Mouse (Mus musculus) heart, embryonic 15.5 days (tissue): Measurements from ENCODE around the gene Dnah6. TPM values are rescaled to one million over a fixed set of nuclear protein-coding genes. Genes with fewer than 3 reads are reported as not detected.
A peak's percentile ranks its signal among the peaks of the same experiment; 100 is the strongest.

Experiments used
- ATAC-seq: fragments of 200-750 bp; cut with Nextera tagmentation; replicated peaks from 2 replicates; pipeline ENCODE4 v1.8.0; 2017; ENCODE audit warnings: low read depth, moderate TSS enrichment; ENCODE audit not compliant: insufficient number of reproducible peaks, insufficient read depth, low FRiP score
- H3K27ac ChIP-seq: fragments of 300-500 bp; sonication (generic); 2 replicates; pipeline ENCODE4 v1.5.1; 2015; ENCODE audit warnings: mild to moderate bottlenecking, inconsistent platforms
- H3K27me3 ChIP-seq: fragments of 300-500 bp; sonication (generic); 2 replicates; pipeline ENCODE4 v1.6.1; 2015; ENCODE audit warnings: inconsistent platforms
- H3K36me3 ChIP-seq: fragments of 300-500 bp; sonication (generic); 2 replicates; pipeline ENCODE4 v1.6.1; 2015; ENCODE audit warnings: mild to moderate bottlenecking, inconsistent platforms
- H3K4me1 ChIP-seq: fragments of 300-500 bp; sonication (generic); replicated peaks from 2 replicates; pipeline ENCODE4 v1.6.1; 2015; ENCODE audit warnings: inconsistent platforms
- H3K4me2 ChIP-seq: fragments of 300-500 bp; sonication (generic); 2 replicates; pipeline ENCODE4 v1.6.1; 2015; ENCODE audit warnings: inconsistent platforms, mild to moderate bottlenecking, moderate library complexity
- H3K4me3 ChIP-seq: fragments of 300-500 bp; sonication (generic); 2 replicates; pipeline ENCODE4 v1.5.1; 2015; ENCODE audit warnings: mild to moderate bottlenecking, inconsistent platforms
- H3K9ac ChIP-seq: fragments of 300-500 bp; sonication (generic); 2 replicates; pipeline ENCODE4 v1.6.1; 2015; ENCODE audit warnings: mild to moderate bottlenecking, inconsistent platforms
- H3K9me3 ChIP-seq: fragments of 300-500 bp; sonication (generic); replicated peaks from 2 replicates; pipeline ENCODE4 v1.6.1; 2016; ENCODE audit warnings: inconsistent platforms
- WGBS: fragments of 180-500 bp; shearing (Covaris S2); methylation state at CpG from one replicate; pipeline ENCODE4 v1.1.7; 2015; ENCODE audit warnings: mixed read lengths; 5-methylcytosine and 5-hydroxymethylcytosine counted together
- polyA plus RNA-seq: library from polyadenylated mRNA; unstranded; fragments of >200 nt; fragmentation: Nextera tagmentation; extraction: Ambion mirVana; gene quantifications from 2 replicates; pipeline ENCODE4 v1.2.1, GENCODE M21; 2015

Gene Dnah6
- polyA plus RNA-seq, 1 experiment from 2014 or later: 0.11 TPM

- no peak overlapping the region for H3K27ac ChIP-seq
- no peaks in the 10 kb centered on the region for H3K9me3 ChIP-seq
- ATAC-seq: no peak
- WGBS: 34% methylated on average over 10 of the region's 10 CpGs
- no peak overlapping the region for H3K9ac ChIP-seq
- no peak overlapping the region for H3K4me2 ChIP-seq
- H3K4me1 ChIP-seq: peaks cover 6% of the 10 kb centered on the region
- no peak overlapping the region for H3K4me3 ChIP-seq
- H3K27me3 ChIP-seq: no peaks in the 10 kb centered on the region
- H3K36me3 ChIP-seq: no peaks in the 10 kb centered on the region
Observed at GRCm38 (mm10) chr6:73227376-73228158, 6.1 kb upstream of the Dnah6 start.

DNA sequence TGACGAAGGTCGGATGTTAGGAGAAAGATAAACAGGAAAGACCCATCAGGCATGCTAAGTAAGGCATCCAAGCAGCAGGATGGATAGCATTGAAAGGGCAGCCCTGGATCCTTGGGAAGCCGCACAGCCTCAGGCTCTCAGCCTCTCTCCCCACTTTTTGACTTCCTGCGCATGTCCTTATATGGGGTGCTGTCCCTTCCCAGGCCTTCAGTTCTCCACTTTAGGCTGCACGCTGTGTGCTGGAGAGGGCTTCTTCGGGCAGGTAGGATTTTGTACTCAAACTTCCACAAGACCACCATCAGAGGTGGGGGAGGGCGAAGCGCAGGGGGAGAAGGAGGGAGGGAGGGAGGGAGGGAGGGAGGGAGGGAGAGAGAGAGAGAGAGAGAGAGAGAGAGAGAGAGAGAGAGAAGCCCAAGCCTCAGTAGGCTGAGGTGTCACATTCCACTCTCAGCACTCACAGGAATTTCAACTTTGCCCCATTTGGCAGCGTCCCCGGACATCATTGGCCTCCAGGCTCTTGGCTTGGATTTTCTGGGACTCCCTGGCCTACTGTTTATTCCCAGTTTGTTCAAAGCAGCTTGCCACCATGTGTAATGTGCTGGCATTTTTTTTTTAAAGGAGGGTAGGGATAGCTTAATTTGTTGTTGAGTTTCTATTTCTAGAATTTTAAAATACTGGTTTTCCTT lies 1.5 kb upstream of the Dnah6 start:
- Histone ChIP-seq H3K27me3 (no peaks in the 10 kb centered on the region), H3K4me2 (peak overlapping the region; percentile 54), H3K4me3 (peak overlapping the region; percentile 31), H3K27ac (peak overlapping the region; percentile 91), H3K36me3 (no peaks in the 10 kb centered on the region), H3K9ac (no peak overlapping the region), H3K4me1 (peaks cover 14% of the 10 kb centered on the region), H3K9me3 (no peaks in the 10 kb centered on the region)
- peak; percentile 75 for ATAC-seq
- 7% methylated on average over 10 of the region's 10 CpGs for WGBS

DNA sequence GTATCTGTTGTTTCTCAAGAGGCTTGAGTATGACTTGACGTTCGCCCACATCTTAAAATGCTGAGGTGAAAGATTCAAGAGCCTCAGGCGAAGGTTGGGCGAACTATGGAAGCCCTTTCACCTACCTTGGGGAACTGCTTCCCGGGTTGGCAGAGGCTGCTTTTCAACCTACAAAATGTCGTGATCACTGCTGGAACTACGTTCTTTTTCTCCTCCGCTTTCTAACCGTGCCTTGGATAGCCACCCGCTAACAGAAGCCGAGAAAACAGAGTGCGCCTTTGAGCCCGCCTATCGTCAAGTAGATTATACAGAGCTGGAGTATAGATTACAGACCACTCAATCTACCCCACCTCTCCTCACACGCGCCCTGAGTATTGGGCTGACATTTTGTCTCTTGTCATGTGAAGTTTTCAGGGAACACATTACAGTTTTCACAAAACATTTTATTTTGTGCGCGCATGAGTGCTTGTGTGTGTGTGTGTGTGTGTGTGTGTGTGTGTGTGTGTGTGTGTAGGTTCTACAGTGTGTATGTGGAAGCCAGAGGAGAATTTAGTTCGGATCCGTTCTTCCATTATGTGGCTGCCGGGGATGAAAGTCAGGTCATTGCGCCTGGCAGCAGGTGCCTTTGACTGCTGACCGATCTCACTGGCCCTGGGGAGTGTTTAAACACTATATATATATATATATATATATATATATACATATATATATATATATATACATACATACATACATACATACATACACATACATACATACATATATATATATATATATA lies 696 bp upstream of the Dnah6 start:
- no peaks in the 10 kb centered on the region for H3K9me3 ChIP-seq
- peak overlapping the region; percentile 52 for H3K9ac ChIP-seq
- H3K4me1 ChIP-seq: peaks cover 14% of the 10 kb centered on the region
- H3K27me3 ChIP-seq: no peaks in the 10 kb centered on the region
- peak; percentile 34; the same call in 1 of the 2 replicates for ATAC-seq
- 30% methylated on average over 23 of the region's 23 CpGs for WGBS
- peak overlapping the region; percentile 66 for H3K4me2 ChIP-seq
- H3K4me3 ChIP-seq: peak overlapping the region; percentile 44
- H3K36me3 ChIP-seq: no peaks in the 10 kb centered on the region
- peak overlapping the region; percentile 91 for H3K27ac ChIP-seq

DNA sequence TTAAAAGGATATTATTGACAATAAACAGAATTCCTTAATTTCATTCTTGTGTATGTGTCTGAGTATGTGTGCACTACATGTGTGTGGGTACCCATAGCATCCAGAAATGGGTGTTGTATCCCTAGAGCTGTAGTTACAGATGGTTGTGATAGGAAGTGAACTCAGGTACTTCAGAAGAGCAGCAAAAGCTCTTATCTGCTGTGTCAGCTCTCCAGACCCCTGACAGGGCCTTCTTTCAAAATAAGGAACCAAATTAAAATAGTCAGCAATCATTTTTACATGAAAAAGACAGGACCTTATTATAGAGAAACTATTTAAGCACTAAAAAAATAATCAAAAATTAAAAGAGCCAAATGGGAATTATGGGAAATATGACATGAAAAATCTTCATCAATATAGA lies 9.8 kb downstream of the Dnah6 start:
- Histone ChIP-seq H3K27ac (no peak overlapping the region), H3K9ac (no peak overlapping the region), H3K4me2 (no peak overlapping the region), H3K9me3 (no peaks in the 10 kb centered on the region), H3K4me3 (no peak overlapping the region), H3K27me3 (no peaks in the 10 kb centered on the region), H3K4me1 (no peaks in the 10 kb centered on the region), H3K36me3 (no peaks in the 10 kb centered on the region)
- no peak for ATAC-seq

- Histone ChIP-seq H3K36me3 (no peaks in the 10 kb centered on the region), H3K4me3 (no peak overlapping the region), H3K27me3 (no peaks in the 10 kb centered on the region), H3K9ac (no peak overlapping the region), H3K4me1 (no peaks in the 10 kb centered on the region), H3K9me3 (no peaks in the 10 kb centered on the region), H3K4me2 (no peak overlapping the region), H3K27ac (no peak overlapping the region)
- no peak for ATAC-seq
- 71% methylated on average over 3 of the region's 3 CpGs for WGBS
Observed at GRCm38 (mm10) chr6:73211036-73211435, 10.4 kb downstream of the Dnah6 start.

DNA sequence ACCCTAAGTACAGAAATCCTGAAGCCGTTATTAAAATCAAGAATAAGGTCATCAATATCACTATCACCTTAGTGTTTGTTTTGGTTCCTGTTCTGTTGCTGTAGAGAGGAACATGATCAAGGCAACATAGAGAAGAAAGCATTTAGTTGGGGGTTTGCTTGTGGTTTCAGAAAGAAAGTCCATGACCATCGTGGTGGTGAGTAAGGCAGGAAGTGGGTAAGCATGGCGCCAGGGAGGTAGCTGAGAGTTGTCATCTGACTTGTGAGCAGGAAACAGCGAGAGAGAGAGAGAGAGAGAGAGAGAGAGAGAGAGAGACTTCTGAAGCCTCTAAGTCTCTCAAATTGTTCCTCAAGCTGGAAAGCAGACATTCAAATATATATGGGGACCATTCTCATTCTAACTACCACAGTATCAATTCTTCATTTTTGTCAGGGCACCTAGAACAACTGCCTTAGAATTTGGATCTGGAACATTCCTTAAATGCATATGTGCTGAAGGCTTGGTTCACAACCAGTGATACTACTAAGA lies 10.9 kb downstream of the Dnah6 start:
- Histone ChIP-seq H3K9me3 (no peaks in the 10 kb centered on the region), H3K4me2 (no peak overlapping the region), H3K4me3 (no peak overlapping the region), H3K36me3 (no peaks in the 10 kb centered on the region), H3K9ac (no peak overlapping the region), H3K27me3 (no peaks in the 10 kb centered on the region), H3K27ac (no peak overlapping the region), H3K4me1 (no peaks in the 10 kb centered on the region)
- 65% methylated on average over 4 of the region's 4 CpGs for WGBS
- no peak for ATAC-seq

- Histone ChIP-seq H3K36me3 (no peaks in the 10 kb centered on the region), H3K4me3 (no peak overlapping the region), H3K9me3 (no peaks in the 10 kb centered on the region), H3K9ac (no peak overlapping the region), H3K4me2 (no peak overlapping the region), H3K4me1 (no peaks in the 10 kb centered on the region), H3K27ac (no peak overlapping the region), H3K27me3 (no peaks in the 10 kb centered on the region)
- WGBS: 74% methylated on average over 6 of the region's 6 CpGs
- ATAC-seq: no peak
Observed at GRCm38 (mm10) chr6:73209598-73209997, 11.9 kb downstream of the Dnah6 start.

GRCm38 (mm10) chr6:73204937-73205336 lies 16.5 kb downstream of the Dnah6 start:
- Histone ChIP-seq H3K4me3 (no peak overlapping the region), H3K9ac (no peak overlapping the region), H3K27ac (no peak overlapping the region), H3K36me3 (no peaks in the 10 kb centered on the region), H3K4me2 (no peak overlapping the region), H3K4me1 (no peaks in the 10 kb centered on the region), H3K9me3 (no peaks in the 10 kb centered on the region), H3K27me3 (no peaks in the 10 kb centered on the region)
- WGBS: 49% methylated on average over 4 of the region's 4 CpGs
- ATAC-seq: no peak

- H3K4me2 ChIP-seq: no peak overlapping the region
- no peak overlapping the region for H3K9ac ChIP-seq
- no peaks in the 10 kb centered on the region for H3K4me1 ChIP-seq
- WGBS: 55% methylated on average over 2 of the region's 2 CpGs
- H3K4me3 ChIP-seq: no peak overlapping the region
- H3K9me3 ChIP-seq: no peaks in the 10 kb centered on the region
- no peak for ATAC-seq
- no peaks in the 10 kb centered on the region for H3K27me3 ChIP-seq
- H3K27ac ChIP-seq: no peak overlapping the region
- H3K36me3 ChIP-seq: no peaks in the 10 kb centered on the region
Observed at GRCm38 (mm10) chr6:73203724-73204123, 17.7 kb downstream of the Dnah6 start.

- no peak for ATAC-seq
- no peak overlapping the region for H3K4me3 ChIP-seq
- H3K4me1 ChIP-seq: no peaks in the 10 kb centered on the region
- no peak overlapping the region for H3K27ac ChIP-seq
- 90% methylated on average over 13 of the region's 13 CpGs for WGBS
- no peaks in the 10 kb centered on the region for H3K36me3 ChIP-seq
- no peaks in the 10 kb centered on the region for H3K9me3 ChIP-seq
- no peaks in the 10 kb centered on the region for H3K27me3 ChIP-seq
- H3K4me2 ChIP-seq: no peak overlapping the region
- no peak overlapping the region for H3K9ac ChIP-seq
Observed at GRCm38 (mm10) chr6:73195291-73195690, 26.2 kb downstream of the Dnah6 start.

DNA sequence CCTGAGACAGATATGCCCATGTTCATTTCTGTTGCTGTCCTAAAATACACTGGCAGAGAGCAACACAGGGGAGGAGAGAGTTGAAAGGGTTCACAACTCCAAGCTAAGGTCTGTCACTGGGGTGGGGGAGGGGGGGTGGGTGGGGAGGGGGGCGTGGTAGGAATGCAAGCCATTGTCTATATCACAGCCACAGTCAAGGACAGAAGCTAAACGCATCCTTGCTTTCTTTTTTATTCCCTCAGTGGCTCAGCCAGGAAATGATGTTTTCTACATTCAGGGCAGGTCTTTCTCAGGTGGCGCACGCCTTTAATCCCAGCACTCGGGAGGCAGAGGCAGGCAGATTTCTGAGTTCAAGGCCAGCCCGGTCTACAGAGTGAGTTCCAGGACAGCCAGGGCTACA lies 30.7 kb downstream of the Dnah6 start:
- no peak overlapping the region for H3K4me2 ChIP-seq
- no peak overlapping the region for H3K4me3 ChIP-seq
- no peak overlapping the region for H3K27ac ChIP-seq
- H3K4me1 ChIP-seq: peaks cover 7% of the 10 kb centered on the region; the same call in 1 of the 2 replicates
- H3K9me3 ChIP-seq: no peaks in the 10 kb centered on the region
- no peaks in the 10 kb centered on the region for H3K36me3 ChIP-seq
- H3K9ac ChIP-seq: no peak overlapping the region
- no peak for ATAC-seq
- no peaks in the 10 kb centered on the region for H3K27me3 ChIP-seq
- WGBS: 73% methylated on average over 6 of the region's 6 CpGs
